Mouse (Mus musculus): ENCODE measurements around the gene Rnf220.

DNA sequence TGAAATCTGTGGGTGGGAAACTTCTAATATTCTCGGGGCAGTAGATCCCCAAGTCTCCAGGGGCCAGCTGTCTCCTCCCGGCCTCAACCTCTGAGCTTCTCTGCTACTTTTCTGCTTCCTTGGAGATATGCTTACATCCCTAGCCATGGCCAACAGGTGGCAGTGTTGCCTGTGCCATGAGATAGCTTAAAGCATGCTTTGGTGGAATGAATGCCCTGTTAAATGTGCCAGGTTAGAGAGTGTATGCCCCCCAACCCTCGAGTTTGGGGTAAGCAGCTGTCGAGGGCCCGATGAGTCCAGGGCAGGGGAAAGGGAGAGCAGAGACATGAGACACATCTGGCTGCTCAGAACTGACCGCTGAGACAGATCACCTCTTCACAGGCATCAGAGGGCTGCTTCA is 226.6 kb downstream of the Rnf220 start:
- TF ChIP-seq POLR2A (IDR thresholded peaks at IDR 0.05; ENCODE audit: low read depth, low read length) (no peak), CTCF (IDR thresholded peaks at IDR 0.05; ENCODE audit: extremely low read depth, insufficient read length, insufficient replicate concordance, low read depth, low read length) (peak; percentile 69; the same call in 1 of the 2 replicates)

Data from small intestine, adult 2 months (tissue).